Mouse (Mus musculus): ENCODE results near the gene Notch1.
A peak's percentile ranks its signal among the peaks of the same experiment; 100 is the strongest.

Notch1 gene

DNA sequence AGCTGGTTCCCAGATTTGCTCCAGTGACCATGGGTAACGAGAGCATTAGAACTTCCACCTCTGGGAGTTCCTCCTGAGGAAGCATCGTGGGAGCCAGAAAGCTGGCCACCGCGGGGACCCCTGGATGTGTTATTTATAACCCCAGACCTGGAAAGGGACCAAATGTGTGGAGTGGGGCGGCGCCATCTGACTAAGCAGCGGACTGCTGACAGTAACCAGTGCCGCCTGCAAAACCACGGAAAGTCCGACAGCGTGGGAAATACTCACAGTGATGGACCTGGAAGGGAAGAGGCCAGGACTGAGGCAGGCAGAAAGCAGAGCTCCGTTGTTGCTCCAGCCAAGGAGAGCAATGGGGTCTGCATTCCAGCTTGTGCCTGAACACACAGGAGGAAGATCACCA, at the start of gene Notch1:
Gene Notch1 (minus strand): TSS at position 389 of the 400 bp plus-strand sequence.
- DNase-seq, result no peak

DNA sequence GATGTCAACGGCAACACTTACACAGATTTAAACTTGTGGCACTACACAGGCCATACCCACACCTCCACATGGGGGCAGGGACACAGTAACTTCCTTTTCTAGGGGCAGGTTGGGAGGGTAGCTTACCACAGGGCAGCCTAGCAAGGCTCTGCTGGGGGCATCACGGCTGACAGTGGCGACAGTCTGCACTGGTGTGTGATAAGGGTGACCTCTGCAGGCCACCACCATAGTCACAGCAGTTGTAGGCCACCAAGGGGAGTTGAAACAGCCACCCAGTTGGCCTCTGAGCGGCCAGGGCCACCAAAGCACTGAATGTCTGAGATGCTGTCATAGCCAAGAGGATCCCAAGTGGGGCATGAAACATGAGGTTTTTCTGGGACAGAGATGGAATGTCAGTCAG, 49.8 kb upstream of the Notch1 start:
- DNase-seq, result peak; percentile 26

DNA sequence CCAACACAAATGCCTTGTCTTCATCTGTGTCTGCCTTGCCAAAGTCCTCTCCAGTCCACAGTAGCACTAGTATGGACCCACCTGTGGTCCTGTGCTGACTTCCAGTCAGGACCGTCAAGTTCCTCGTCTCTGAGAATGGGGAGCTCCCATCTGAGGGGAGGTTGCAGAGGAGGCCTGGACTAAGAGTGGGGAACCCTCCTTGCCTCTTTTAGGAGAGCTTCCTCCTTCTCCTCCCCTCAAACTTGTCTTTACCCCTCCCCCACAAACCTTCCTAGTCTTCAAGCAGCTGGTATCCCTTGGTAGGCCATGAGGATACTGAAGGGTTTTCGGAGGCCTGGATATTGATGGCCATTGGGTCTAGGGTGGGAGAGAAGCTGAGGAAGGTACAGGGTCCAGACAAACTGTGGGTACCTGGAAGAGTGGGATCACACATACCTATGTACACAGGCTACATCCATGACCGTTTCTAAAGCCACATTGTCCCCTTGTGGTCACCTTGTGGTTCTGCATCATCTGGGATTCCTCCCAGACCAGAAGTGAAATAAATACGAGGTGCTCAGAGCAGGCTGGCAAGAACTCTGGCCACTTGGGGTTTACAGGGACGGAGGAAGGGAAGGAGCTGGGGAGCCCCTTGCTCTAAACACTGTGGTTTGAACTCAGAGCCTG, 45.0 kb upstream of the Notch1 start:
- no peak for DNase-seq

DNA sequence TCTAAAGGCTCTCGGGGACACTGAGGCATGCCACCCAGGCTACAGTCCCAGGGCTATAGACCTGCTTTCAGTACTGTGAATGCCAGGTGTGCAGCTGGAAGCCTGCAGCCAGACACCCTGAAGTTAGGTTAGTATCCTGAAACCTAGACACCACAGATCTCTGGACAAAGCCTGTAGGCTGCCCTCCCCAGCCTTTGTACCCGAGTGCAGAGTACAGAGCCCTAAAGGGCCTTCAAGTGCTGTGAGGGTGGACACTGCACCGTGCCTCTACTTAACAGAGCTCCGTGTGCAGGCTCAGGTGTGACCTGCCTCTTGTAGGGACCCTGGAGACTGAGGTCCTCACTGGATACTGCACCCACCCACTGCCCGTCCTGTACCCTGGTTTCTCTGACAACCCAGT, 44.0 kb upstream of the Notch1 start:
- DNase-seq, result no peak

DNA sequence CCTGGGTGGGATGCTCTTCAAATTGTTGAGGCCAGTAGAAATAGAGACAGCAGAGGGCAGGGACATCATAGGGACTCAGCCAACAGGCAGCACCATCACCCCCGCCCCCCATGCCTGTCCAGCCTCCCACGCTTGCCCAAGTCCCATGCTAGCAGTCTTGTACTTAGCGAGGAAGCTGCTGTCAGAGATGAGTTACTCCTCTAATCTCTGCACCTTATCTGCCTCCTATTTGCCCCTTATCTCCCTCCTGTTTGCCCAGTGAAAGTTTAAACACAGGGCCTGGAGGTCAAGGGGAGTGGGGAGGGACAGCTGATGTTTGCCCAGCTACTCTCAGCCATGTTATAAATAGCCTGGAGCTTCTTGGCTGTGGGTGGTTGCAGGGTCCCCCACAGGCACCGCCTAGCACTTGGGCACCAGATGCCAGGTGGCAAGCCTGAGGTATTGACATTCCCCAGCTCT, 40.1 kb upstream of the Notch1 start:
- no peak for DNase-seq

DNA sequence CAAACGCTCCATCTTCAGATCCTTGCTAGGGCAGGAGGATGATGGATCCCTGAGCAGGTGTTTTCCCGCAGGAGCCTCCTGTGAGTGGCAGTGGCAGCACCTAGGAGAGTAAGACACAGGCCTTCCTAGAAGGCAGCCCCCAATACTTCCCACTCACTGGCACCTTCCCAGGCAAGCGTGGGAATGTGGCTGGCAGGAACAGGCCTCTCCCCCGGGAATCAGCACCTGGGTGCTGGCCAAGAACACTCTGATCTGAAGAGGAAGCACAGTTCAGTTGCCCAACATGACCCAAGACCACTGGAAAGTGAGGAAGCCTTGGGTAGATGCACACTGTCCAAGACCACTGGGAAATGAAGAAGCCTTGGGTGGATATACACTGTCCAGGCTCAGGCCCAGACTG, 38.6 kb upstream of the Notch1 start:
- DNase-seq, result no peak

DNA sequence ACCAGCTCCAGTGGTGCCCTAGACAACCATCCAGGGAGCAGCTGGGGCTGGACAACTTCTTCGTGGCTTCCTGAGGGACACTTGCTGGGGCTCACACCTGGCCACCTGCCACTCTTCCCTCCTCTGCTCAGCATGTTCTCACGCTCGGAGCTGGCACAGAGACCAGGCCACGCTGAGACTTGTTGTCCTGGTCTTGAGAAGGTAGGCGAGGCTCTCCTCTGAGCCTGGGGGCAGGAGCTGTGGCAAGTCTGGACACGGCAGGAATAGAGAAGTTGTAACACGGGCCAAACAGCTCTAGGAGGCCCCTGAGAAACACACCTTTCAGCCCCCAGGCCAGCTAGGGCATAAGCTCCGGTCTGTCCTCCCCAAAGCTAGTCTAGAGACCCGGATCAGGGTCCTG, 37.4 kb upstream of the Notch1 start:
- DNase-seq, result no peak

DNA sequence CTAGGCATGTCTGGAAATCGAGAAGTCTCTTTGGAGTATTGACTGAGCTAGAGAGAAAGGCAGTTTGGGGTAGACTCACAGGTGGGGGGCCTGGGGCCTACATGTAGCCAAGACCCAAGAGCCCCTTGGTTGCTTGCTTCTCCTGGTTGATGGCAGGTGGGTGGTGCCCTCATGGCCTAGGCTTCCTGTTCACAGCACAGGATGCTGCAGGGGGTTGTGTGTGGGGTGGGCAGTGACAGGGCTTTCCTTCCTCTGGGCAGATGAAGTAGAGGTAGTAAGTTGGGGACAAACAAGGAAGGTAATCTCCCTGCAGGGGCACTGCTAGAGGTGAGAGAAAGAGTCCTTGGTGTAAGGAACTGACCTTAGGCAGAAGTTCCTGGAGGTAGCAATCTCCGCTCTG, 35.6 kb upstream of the Notch1 start:
- no peak for DNase-seq

DNA sequence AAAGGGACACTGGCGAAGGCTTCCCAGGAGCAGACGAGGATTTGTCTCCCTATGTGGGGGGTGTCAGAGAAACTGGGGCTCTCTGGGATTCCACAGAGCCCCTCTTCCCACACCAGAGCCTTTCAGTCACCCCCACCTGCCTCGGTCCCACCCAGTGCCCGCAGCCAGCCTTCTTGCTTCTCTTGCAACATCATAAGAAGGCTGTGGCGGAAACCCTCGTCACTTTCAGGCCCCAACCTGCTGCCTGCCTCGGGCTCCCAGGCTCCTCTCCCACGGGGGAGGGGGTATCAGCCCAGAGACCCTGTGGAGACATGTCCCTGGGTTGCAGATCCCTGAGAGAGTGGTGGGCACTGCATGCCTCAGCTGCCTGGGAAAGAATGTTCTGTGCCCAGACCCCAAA, 35.0 kb upstream of the Notch1 start:
- no peak for DNase-seq

DNA sequence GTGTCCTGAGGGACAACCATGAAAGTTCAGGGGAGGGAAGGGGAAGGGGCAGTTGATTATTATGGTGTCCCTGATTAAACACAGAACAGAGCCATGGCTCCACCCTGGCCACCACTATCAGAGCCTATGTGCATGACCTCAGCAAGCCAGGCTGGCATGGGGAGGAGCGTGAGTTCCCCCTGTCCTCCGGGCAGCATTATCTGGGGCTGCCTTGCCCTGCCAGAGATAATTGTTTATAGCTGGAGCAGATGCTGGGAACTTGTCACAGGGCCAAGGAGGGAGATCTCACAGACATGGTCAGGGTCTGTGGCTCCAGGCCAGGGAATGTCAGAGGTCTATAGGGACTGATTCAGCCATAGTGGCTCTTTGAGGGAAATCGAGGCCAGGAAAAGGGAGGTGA, 34.3 kb upstream of the Notch1 start:
- no peak for DNase-seq

DNA sequence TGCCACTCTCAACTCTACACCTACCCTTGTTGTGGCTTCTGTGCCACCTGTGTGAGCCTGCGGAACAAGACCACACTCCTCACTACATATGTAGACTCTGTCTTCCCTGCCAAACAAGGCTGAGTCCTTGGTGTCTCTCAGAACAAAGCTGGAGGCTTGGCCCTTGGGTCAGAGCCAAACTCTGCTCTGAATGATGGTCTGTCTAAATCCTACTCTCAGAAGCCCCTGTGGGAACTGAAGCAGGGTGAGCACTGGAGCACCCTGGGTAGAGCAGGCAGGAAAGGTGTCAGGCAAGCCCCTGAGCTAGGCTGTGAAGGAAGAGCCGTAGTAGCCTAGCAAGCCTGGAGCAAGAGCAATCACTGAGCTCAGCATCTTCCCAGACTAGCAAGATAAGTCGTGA, 33.7 kb upstream of the Notch1 start:
- no peak for DNase-seq

DNA sequence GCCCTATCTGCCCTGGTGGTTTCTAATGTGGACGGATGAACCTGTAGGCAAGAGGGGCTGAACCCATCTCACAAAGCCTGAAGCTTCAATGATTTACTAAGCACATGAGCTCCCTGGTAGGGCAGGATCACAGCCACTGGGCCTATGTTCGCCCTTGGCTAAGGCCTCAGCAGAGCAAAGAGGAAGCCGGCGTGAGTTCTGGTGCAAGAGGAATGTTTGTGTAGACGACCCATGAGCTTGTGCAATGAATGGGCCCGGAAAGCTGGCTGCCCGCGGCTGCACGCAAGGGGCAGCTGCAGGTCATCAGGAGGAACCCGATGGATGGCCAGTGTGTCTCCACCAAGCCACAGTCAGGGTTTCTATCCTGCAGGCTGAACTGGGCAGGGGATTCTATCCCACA, 33.3 kb upstream of the Notch1 start:
- no peak for DNase-seq

DNA sequence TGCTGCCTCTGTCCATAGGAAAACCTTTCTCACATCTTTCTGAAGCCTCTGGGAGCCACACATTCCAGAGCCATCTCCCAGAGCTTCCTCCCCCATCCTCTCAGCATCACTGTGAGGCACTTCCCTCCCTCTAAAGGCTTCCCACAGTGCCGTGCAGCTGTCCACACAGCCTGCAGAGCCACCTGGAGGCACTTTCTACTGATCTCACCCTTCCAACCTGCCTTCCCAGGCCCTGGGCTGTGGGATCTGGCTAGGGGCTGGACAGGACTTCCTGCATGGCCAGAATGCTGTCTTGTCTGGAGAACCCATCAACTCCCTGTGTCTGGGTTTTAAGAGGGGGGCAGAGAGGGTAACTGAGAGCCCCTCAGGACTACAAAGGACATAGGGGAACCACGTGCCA, 31.0 kb upstream of the Notch1 start:
- DNase-seq, result peak; percentile 16

DNA sequence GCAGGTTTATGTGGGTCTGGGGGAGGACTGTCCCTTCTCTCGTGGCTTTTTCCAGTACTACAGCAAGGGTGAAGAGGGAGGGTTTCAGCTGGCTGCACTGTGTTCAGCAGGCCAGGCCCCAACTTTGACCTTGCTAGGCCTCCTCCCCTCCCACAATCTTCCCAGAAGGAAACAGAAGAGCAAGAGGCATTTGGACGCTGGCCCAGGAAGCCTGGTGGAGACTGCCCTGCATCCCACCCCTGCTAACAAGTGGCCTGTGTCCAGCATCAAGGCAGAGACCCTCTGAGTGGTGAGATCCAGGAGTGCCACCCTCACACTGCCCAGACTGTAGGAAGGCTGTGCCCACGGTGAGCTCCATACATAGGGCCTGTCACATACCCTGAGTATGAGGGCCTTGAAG, 27.8 kb upstream of the Notch1 start:
- DNase-seq, result no peak

DNA sequence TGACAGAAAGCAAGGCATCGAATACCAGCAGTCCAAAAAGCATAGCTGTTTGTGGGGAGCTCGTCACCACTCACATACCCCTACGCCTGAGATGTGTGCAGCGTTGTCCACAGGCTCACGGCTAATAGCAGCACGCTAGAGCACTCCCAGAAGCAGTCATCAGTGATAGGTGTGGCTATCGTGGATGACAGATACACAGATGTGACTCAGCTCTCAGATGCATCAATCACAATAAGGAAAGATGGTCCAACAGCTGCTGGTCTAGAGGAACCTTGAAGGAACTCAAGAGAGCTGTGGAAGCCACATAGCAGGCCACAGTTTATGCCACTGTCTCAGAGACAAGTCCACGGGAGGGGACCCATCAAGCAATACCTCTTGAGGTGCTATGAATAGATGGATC, 27.3 kb upstream of the Notch1 start:
- no peak for DNase-seq

DNA sequence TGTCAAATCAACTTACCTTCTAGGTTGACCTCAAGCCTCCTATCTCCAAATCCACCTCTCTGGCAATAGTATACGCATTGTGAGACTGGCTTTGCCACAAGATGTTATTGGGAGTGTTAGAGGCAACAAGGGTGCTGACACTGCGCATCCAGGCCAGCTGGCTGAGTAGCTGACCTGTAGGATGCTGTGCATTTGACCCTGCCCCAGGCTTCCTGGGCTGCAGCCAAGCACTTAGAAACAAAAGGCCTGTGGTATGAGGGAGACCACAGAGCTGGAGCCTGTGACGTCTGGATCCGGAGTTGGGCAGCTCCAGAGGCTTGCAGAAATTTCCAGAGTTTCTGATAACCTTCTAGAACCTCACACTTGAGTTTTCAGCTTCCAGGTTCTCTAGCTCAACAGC, 26.7 kb upstream of the Notch1 start:
- DNase-seq, result no peak

DNA sequence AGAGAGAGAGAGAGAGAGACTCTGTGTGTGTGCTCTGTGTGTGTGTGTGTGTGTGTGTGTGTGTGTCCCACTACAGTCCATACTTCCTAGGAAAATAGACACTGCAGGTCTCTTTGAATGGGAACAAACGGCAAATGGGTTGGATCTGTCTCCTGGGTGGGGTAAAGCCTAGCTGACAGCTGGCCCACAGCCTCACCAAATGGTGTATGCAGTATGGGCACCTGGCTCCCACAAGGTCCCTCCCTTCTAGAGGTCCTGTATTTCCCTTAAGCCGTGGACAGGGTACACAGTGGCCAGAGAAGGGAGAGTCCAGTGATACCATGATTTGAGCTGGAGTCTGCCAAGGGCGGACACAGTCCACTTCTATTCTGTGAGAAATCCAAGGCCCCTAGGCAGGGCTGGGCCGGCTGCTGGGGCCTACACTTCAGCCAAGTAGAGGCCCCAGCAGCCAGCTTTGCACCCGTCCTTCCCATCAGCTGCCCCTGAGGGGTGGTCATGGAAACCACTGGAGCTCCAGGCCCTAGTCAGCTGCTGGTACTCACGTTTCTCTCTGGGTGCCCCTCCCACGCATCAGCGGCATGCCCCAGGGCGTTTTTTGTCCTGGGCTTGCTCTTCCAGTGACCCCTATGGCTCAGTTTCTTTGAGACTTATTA, 24.9 kb upstream of the Notch1 start:
- no peak for DNase-seq

DNA sequence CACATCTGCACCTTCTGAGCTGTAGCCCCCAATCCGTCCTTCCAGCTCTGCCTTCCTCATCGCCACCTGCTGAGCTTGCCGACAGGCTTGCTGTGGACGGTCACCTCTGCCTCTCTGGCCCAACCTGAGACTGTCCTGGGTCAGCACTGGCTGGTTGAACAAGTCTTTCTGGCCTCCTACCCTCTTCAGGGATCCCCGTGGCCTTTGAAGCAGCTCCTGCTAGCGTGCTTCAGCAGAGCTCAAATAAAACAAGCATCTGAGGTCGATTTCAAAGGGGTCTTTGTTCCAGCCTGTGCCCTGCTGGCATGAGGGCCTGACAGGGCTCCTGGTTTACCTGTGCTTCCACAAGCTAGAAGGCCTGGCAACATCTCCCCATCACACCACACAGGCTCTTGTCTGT, 24.3 kb upstream of the Notch1 start:
- DNase-seq, result no peak

DNA sequence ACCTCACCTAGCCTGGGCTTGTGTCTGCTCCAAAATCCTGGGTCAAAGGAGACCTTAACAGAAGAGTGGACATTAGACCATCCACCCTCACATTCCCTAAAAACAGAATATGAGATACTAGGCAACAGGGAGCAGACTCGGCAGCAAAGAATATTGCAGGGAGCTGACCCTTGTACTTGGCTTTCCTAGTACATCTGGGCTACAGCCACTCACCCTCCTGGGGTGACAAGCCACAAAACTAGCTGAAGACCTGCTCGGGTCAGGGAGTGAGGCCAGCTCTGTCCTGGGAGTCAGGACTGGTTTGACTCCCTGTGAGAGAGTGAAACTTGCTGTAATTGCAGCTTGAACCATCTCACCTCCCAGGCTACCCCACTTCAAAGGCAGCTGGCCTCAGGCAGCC, 23.1 kb upstream of the Notch1 start:
- no peak for DNase-seq

DNA sequence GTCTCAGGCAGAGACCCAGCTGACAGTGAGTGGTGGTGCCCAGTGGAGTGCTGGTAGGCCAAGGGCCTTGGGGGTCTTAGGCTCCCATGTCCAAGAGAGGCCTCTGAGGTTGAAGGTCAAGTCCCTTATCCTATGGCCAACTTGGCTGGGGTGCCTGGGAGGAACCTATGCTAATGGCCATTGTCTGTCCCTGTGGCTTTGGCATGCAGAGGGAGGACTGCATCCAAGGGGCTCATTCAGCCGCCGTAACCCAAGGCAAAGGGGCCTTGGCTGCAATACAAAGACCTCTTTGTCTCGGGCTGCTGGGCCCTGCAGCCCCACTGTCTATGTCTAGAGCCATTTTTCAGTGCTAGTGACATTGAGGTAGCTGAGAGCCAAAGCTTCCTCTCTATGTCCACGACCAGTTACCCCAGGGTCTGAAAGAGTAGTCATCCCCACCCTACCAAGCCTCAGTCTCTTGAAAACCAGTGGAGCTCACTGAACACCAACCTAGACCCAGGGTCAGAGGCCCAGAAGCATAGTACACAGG, 19.1 kb upstream of the Notch1 start:
- DNase-seq, result peak; percentile 10

DNA sequence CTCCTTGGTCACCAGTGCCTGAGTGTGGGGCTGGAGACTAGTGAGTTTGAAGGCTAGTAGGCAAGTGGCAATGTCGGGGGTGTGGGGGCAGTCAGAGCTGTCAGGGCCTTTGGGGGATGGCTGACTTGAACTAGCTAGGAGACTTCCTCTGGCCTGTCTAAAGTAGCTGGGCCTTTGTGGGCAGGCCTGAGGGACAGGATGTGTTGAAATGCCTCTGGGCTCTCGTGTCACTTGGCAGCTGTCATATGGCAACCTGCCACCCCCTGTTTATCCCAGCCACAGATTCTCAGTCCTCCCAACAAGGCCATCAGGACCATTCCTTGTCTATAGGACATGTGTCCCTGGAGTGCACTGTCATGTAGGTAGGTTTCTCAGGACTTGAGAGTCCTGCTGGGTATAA, 18.2 kb upstream of the Notch1 start:
- no peak for DNase-seq

DNA sequence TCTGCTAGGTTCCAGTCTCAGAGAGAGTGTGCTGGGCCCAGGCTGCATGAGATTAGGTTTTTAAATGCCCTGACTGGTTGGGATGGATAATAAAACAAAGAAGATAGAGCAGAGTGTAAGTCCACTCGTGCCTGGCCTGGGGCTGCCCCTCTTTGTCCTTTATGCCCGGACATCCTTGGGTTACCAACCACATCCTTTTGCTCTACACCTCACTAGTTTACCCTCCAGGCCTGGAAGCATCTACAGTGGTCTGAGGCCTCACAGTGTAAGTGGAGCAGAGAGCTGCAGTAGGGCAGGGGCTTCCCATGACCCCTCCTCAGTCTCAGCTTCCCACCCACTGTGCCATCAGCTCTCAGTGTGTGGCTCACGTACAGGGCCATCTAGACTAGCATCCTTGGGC, 17.7 kb upstream of the Notch1 start:
- no peak for DNase-seq

DNA sequence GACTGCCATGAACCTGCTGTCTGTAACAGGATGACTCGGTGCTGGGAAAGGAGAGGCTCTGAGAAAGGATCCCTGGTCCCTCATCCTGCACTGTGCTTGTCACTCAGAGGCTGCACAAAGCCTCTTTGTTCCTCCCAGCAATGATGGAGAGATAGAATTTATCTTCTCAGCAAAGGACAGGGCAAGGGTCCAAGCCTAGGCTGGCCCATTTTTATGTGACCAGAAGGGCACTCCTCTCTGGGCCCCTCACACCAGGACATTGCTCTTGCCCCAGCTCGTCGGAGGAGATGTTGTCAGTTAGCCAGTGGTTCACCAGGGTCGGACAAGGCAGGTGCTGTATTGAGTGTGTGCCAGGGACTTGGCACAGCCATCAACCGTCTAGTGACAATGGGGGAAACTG, 16.8 kb upstream of the Notch1 start:
- DNase-seq, result no peak

DNA sequence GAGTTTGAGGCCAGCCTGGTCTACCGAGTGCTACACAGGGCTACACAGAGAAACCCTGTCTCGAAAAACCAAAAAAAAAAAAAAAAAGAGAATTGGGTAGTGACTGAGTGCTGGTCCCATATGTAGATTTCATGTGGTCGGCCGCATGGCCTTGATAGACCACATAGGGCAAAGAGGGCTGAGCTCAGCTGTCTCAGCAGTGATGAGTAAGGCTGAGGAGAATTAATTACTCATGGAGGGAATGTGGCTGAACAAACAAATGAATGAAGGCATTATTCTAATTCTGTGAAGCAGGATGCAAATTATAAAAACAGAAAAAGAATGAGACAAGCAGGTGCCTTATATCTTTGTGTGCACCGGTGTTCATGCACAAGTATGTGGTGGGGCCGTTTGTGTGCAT, 15.4 kb upstream of the Notch1 start:
- no peak for DNase-seq

DNA sequence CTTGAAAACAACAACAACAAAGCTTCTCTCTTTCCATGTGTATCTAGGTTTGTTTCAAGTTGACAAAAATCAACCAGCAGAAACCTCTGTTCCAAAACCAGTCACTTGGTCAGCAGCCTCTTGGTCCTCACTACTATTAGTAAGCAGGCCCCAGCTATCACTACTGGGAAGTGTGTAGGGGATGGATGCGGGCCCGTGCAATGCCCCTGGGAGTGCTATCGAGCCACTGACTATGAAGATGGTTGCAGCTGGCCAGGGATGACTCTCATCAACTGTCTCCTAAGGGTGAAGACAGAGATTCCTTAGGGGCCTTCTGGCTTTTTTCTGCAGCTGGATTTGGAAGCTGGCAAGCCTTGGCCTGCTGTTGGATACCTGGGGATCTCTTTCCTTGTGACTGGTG, 13.4 kb upstream of the Notch1 start:
- no peak for DNase-seq

Data from cerebellum, adult 8-10 months (tissue).